Mouse (Mus musculus) Patski (cell line): Measurements from ENCODE around the gene Rhot2. TPM values are rescaled to one million over a fixed set of nuclear protein-coding genes. Genes with fewer than 3 reads are reported as not detected.
"Not testable (repeated sequence)": the region's sequence is repeated elsewhere in the genome, so short reads cannot be mapped to it uniquely, and the experiment has no call there.

Experiments used
- ATAC-seq: fragments of 100-300 bp; one replicate; pipeline ENCODE4 v1.8.0; 2021
- CTCF ChIA-PET: fragments of 350-600 bp; sonication (Branson Sonifier 250); formaldehyde crosslinking; loops from one replicate; lab custom pipeline; 2022; ENCODE audit warnings: inconsistent platforms; lab: Charles Lee
- POLR2A ChIA-PET: fragments of 350-600 bp; sonication (Branson Sonifier 250); formaldehyde crosslinking; loops from one replicate; lab custom pipeline; 2022; ENCODE audit warnings: antibody characterized with exemption, inconsistent platforms; lab: Charles Lee
- DNase-seq: peaks from one replicate; pipeline ENCODE4 v3.0.0-alpha.2; 2011; ENCODE audit warnings: low read depth, low spot score
- H3K27me3 ChIP-seq: fragments of 371-371 bp; one replicate; pipeline ENCODE4 v1.5.1; 2021
- CTCF ChIP-seq: fragments of 100-300 bp; IDR thresholded peaks from one replicate; pipeline ENCODE4 v1.5.1; 2021
- in situ Hi-C: fragments of 300-500 bp; cut with MboI; formaldehyde crosslinking; loops from 3 replicates; pipeline ENCODE4 v1.11.1; 2018; ENCODE audit warnings: low pct_unique_long_range_greater_than_20kb, mixed read lengths
- polyA plus RNA-seq: library from polyadenylated mRNA; unstranded; gene quantifications from one replicate; pipeline ENCODE4 v1.2.3, GENCODE M21; 2021

The Rhot2 gene
- polyA plus RNA-seq, 1 experiment from 2014 or later: 96.4 TPM

DNA sequence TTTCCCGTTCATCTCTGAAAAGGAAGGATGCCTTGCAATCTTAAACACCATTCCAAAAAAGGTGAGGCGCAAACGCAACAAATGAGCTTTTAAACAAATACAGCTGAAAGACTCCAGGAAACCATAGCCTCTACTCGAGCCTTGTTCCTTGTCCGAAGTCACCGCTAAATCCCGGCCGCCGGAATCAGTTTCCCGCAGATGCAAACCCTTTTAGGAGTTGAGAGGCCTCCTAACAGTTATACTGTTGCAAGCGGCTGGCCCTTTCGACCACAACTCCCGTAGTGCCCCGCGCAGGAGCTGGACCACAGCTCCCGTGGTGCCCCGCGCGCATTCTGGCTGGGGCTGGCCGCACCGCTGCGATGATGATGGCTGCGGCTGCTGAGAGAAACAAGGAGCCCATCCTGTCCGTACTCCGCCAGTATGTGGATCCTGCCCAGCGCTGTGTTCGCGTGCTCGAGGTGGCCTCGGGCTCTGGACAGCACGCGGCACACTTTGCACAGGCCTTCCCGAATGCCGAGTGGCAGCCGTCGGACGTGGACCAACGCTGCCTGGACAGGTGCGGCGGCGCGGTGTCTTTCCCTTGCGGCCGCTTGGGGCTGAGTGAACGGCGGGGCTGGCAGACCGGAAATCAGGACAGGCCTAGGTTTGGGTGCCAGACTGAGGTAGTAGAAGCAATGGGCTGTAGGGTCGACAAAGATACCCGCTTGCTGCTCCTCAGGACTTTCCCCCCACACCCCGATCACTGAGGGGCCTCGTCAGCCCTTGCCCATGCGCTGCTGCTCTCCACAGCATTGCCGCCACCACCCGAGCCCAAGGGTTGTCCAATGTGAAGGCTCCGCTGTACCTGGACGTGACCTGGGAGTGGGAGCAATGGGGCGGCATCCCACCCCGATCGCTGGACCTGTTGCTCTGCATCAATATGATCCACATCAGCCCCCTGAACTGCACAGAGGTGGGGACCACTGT lies 30.8 kb upstream of the Rhot2 start:
- POLR2A ChIA-PET: interaction anchor here (0.9 to 1.7 kb wide), 5 partner anchors 13 to 47 kb away, joined by 3 to 5 read pairs (median 4); partner anchors contain the start of genes Jmjd8 and Wdr90
- CTCF ChIA-PET: interaction anchor here (1.1 kb wide), 1 partner anchor 13 kb away, joined by 4 read pairs; no protein-coding TSS in a partner anchor
- in situ Hi-C loops: no loop called here
- H3K27me3 ChIP-seq: no peaks in the 10 kb centered on the region
- ATAC-seq (peak; percentile 78), DNase-seq (no peak)
- no peak for TF ChIP-seq CTCF

DNA sequence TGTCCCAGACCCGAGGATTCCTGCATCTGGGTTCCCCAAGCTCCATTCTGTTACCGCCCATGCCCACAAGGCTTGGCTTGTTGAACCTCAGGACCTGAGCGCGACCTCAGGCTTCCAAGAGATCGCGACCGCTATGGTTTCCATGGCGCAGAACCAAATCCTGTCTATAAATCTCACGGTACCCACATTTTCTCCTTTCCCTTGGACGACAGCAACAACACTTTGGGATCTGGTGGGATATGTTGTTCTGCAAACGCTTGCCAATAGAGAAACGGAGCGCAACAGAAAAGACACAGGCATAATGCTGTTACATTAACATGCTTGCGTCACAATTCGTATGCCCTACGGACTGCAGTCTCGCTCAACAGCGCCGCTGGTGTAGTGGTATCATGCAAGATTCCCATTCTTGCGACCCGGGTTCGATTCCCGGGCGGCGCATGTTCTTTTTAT lies 30.1 kb upstream of the Rhot2 start, which contains the start of gene Mettl26:
TSS of gene Mettl26 (plus strand) at position 354 of the 450 bp plus-strand sequence.
- ChIA-PET CTCF (interaction anchor here (1.1 kb wide), 1 partner anchor 12 kb away, joined by 4 read pairs; no protein-coding TSS in a partner anchor), POLR2A (interaction anchor here (0.8 to 1.7 kb wide), 6 partner anchors 10 to 46 kb away, joined by 3 to 4 read pairs (median 4); partner anchors contain the start of genes Jmjd8 and Wdr90)
- H3K27me3 ChIP-seq: no peaks in the 10 kb centered on the region
- no peak for TF ChIP-seq CTCF
- in situ Hi-C loops: no loop called here
- no peak for ATAC-seq
- no peak for DNase-seq

DNA sequence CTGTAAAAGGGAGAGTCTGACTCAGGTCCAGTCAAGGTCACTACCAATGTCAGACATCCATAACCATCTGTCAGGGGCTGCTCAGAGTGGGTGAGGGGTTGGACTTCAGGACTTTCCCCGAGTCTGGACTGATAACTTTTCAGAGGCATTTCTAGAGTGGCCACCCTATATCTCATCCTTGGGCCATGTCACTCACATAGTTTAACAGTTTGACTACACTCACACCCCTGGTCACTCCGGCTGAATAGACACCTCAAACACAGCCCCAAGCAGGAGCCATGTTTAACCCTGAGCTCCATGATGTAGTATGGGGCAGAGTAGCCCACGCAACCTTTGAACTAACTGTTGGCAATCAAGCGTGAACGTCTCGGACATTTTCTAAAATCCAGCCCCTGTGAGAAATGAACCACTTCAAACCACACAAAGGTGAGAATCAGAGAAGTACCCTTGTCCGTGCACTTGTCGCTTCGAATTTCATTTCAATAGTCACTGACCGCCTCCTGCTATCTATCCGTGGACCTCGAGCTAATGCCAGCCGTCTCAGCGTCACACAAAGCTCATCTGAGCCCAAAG lies 29.6 kb upstream of the Rhot2 start:
- in situ Hi-C loops: no loop called here
- no peak for ATAC-seq

DNA sequence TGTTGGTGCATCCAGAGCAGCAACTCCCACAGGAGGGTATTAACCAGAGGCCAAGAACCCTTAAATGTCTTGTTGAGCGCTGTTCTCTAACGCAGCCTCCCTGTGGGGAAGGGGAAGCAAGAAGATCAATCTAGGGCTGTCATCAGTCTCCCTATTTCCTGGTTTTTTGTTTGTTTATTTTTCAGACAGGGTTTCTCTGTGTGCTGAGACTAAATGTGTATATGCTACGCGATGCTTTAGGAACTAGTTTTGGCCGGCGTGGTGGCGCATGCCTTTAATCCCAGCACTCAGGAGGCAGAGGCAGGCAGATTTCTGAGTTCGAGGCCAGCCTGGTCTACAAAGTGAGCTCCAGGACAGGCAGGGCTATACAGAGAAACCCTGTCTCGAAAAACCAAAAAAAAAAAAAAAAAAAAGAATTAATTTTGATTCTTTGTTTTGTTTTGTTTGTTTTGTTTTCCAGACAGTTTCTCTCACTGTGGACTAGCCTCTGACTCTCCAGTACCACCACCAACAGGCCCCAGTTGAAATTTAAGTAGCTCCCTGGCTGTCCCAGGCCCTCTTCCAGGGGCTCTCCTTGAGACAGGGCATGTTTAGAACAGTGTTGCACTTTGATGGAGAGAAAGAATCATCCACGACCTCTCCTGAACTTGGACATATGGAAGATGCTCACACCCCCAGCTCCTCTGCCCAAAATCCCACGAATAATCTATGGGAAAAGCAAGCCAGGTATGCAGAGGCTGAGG lies 28.9 kb upstream of the Rhot2 start:
- no peak for TF ChIP-seq CTCF
- POLR2A ChIA-PET: interaction anchor here (0.8 to 1.7 kb wide), 3 partner anchors 9 to 44 kb away, joined by 3 to 4 read pairs (median 3); no protein-coding TSS in a partner anchor
- CTCF ChIA-PET: no interaction called here
- no peak for ATAC-seq
- in situ Hi-C loops: no loop called here
- DNase-seq: no peak
- no peaks in the 10 kb centered on the region for H3K27me3 ChIP-seq

More for the DNA sequence above, 29.6 kb upstream of the Rhot2 start:
- ChIA-PET CTCF (no interaction called here), POLR2A (interaction anchor here (0.8 to 1.7 kb wide), 4 partner anchors 10 to 46 kb away, joined by 3 to 4 read pairs (median 3); partner anchors contain the start of gene Jmjd8)
- no peaks in the 10 kb centered on the region for H3K27me3 ChIP-seq
- DNase-seq: no peak
- no peak for TF ChIP-seq CTCF

DNA sequence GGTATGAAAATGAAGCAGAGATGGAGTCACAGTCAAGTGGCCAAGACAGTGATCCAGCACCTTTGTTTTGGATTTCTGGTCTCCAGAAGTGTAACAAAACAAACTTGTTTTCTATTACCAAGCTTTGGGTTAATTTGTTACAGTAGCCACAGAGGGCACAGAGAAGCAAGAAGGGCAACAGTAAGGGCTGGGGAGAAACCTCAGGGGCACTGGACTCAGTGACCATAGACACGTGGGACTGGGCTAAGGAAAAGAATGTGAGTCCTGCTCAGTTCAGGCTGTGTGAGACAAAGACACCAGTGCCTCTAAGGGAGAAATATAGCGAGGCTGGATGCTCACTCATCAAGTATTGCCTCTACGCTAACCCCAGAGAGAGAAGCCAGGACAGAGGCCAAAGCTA lies 28.0 kb upstream of the Rhot2 start:
- TF ChIP-seq CTCF: no peak
- ChIA-PET POLR2A (no interaction called here), CTCF (no interaction called here)
- no peak for DNase-seq
- ATAC-seq: no peak
- H3K27me3 ChIP-seq: no peaks in the 10 kb centered on the region
- in situ Hi-C loops: no loop called here

DNA sequence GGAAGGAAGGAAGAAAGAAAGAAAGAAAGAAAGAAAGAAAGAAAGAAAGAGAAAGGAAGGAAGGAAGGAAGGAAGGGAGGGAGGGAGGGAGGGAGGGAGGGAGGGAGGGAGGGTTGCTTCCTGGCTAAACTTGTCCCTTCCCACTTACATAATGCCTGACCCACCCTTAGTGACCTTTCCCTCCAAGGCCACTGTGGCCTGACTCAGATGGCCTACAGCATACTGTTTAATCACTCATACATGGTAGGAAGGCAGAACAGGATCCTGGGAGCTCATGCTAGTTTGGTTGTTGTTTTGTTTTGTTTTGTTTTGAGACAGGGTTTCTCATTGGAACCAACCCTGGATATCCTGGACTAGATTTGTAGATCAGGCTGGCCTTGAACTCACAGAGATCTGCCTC lies 26.9 kb upstream of the Rhot2 start:
- CTCF ChIA-PET: interaction anchor here (0.7 kb wide), 1 partner anchor 10 kb away, joined by 3 read pairs; the partner anchor contains the start of gene Wdr90
- ATAC-seq, in situ Hi-C loops, POLR2A ChIA-PET, H3K27me3 ChIP-seq, DNase-seq: not testable (repeated sequence)

DNA sequence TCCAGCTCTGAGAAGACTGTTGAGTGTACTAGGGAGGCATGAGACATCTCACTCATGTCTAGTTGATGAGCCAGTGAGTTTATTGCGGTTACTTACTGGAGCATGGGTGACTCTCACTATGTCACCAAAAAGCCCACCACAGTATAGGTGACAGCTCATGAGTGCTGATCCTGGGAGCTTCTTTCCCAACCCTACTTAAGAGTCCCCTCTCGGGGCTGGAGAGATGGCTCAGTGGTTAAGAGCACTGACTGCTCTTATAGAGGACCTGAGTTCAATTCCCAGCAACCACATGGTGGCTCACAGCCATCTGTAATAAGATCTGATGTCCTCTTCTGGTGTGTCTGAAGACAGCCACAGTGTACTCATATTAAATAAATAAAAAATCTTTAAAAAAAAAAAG lies 25.3 kb upstream of the Rhot2 start:
- in situ Hi-C loops: no loop called here
- DNase-seq (no peak), ATAC-seq (no peak)
- no peaks in the 10 kb centered on the region for H3K27me3 ChIP-seq
- ChIA-PET POLR2A (no interaction called here), CTCF (interaction anchor here (1.3 kb wide), 1 partner anchor 22 kb away, joined by 3 read pairs; no protein-coding TSS in a partner anchor)
- no peak for TF ChIP-seq CTCF

DNA sequence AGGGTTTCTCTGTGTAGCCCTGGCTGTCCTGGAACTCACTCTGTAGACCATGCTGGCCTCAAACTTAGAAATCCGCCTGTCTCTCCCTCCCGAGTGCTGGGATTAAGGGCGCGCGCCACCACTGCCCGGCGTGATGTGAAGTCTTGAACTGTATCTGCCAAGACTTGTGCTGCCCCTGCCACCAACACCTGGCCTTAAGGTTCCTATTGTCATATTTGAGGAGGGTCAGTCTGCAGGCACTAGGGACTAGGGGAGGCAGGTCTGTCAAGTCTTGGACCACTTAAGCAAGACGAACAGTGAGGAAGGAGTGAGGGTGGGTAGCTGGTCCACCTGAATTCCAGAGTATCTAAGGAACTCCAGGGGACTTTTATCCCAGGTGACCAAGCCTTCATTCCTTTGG lies 24.8 kb upstream of the Rhot2 start:
- in situ Hi-C loops: no loop called here
- no peak for TF ChIP-seq CTCF
- CTCF ChIA-PET: interaction anchor here (1.3 to 1.4 kb wide), 2 partner anchors 10 to 22 kb away, joined by 3 to 4 read pairs; no protein-coding TSS in a partner anchor
- ATAC-seq: no peak
- POLR2A ChIA-PET: interaction anchor here (0.8 kb wide), 1 partner anchor 37 kb away, joined by 3 read pairs; no protein-coding TSS in a partner anchor
- H3K27me3 ChIP-seq: no peaks in the 10 kb centered on the region
- no peak for DNase-seq

DNA sequence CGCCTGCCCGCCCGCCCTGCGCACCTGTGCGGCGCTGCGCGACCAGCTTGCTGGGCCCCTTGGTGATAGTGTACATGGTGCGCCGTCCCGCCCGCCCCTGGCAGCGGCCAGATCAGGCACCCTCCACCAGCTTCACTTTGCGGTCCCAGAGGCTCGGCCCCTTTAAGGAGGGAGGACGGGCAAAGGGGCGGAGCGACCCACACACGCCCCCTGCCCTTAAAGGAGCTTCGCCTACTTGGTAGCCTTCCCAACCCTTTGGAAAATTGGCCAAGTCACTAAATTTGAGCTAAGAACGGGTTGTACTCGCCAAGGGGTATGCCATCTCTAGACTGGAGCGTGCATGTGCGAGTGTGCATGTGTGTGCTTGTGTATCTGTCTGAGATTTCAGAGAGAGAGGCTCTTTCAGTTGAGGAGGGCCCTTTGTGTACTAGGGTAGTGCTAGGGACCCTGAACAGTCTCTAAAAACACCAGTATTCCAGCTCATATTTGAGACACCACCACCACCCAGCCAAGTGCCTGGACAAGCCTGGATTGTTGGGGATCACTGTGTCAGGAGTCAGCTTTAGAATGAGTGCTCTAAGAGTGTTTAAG lies 24.0 kb upstream of the Rhot2 start, which contains the start of gene Mcrip2:
TSS of gene Mcrip2 (minus strand) at position 164 of the 591 bp plus-strand sequence.
- ATAC-seq: peak; percentile 49
- DNase-seq: no peak
- ChIA-PET CTCF (interaction anchor here (0.6 to 1.4 kb wide), 3 partner anchors 11 to 35 kb away, joined by 3 to 4 read pairs (median 3); partner anchors contain the start of gene Stub1), POLR2A (interaction anchor here (0.8 to 1.6 kb wide), 3 partner anchors 9 to 37 kb away, joined by 3 to 8 read pairs (median 3); no protein-coding TSS in a partner anchor)
- in situ Hi-C loops: no loop called here
- no peak for TF ChIP-seq CTCF
- no peaks in the 10 kb centered on the region for H3K27me3 ChIP-seq
